Mouse (Mus musculus): ENCODE data around the gene Vkorc1.
"Not testable (repeated sequence)": the region's sequence is repeated elsewhere in the genome, so short reads cannot be mapped to it uniquely, and the experiment has no call there.

Vkorc1 gene

GRCm38 (mm10) chr7:127912938-127913337 lies 17.5 kb upstream of the Vkorc1 start:
- no peak for DNase-seq

DNA sequence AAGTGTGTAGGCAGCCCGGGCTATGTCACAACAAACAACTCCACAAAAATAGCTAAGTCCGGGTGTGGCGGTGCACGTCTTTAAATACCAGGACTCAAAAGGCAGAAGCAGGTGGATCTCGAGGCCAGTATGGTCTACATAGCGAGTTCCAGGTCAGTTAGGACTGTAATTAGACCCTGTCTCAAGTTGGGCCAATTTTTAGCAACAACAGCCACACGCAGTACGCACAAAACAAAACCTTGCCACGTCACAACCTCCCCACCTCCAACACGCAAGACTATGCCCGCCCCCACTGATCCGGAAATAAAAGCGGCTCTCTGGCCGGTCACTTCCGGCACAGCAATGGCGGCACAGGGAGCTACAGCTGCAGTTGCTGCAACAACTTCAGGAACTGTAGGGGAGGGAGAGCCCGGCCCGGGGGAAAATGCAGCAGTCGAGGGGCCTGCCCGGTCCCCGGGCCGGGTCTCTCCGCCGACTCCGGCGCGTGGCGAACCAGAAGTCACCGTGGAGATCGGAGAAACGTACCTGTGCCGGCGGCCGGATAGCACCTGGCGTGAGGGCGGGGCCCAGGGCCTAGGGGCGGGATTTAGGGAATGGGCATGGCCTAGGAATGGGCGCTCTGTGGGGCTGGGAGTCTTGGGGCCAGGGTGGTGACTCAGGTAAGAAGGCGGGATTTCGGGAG lies 16.9 kb upstream of the Vkorc1 start, which contains the start of gene Kat8:
Gene Kat8 (plus strand): TSS at position 327 of the 682 bp plus-strand sequence.
- peak; percentile 83 for DNase-seq

GRCm38 (mm10) chr7:127908656-127909055 lies 13.2 kb upstream of the Vkorc1 start:
- no peak for DNase-seq

DNA sequence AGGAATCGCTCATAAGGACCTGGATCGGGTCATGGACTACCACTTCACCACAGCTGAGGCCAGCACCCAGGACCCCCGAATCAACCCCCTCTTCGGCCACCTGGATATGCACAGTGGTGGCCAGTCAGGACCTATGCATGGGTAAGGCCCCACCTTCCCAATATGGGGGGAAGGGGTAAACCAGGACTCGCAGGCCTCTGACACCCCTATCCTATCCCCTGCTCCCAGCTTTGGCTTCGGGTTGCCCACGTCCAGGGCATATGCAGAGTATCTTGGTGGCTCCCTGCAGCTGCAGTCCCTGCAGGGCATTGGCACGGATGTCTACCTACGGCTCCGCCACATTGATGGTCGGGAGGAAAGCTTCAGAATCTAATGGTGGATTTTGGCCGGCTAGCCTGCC lies 12.5 kb upstream of the Vkorc1 start:
- DNase-seq = no peak

DNA sequence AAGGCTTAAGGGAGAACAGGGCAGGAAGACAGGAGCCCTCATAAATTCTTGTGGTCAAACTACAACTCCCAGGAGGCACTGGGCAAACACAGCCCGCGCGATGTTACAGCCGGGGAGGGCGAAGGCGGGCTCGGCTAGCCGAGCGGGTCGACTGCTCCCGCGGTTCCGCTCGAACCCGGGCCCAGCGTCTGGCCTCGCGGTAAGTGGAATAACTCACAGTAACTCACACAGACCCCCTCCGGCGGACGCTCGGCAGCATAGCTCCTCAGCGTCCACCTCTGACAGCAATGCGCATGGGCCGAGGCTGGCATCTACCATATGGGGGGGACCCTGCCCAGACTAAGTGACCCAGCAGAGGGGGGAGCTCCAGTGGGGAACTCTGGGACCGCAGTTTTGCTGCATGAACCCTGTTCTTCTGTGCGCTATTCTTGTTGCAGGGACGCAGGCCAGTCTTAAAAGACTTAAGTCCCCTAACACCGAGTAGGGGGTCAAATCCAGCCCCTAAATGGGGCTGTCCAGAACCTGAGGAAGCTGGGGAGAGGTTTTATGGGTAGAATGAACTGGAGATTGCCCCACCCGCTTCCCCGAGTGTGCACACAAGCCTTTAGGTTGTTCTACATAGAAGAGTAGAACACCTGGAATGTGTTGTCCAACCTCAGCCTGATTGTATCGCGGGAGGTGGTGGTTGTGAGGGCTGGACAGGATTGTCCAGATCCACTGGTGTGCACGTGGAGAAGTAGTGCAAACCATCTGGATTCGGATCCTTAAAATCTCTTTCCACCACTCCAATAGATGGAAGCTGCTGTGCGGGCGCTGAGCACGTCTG lies 8.8 kb upstream of the Vkorc1 start, which contains the start of gene Bckdk:
Gene Bckdk (plus strand): TSS at position 112 of the 826 bp plus-strand sequence.
- DNase-seq = peak; percentile 80

- DNase-seq = no peak
Observed at GRCm38 (mm10) chr7:127901772-127902171, 6.4 kb upstream of the Vkorc1 start.

GRCm38 (mm10) chr7:127899997-127900396 lies 4.6 kb upstream of the Vkorc1 start:
- DNase-seq = no peak

GRCm38 (mm10) chr7:127898179-127898956 lies 3.0 kb upstream of the Vkorc1 start:
- DNase-seq = no peak

DNA sequence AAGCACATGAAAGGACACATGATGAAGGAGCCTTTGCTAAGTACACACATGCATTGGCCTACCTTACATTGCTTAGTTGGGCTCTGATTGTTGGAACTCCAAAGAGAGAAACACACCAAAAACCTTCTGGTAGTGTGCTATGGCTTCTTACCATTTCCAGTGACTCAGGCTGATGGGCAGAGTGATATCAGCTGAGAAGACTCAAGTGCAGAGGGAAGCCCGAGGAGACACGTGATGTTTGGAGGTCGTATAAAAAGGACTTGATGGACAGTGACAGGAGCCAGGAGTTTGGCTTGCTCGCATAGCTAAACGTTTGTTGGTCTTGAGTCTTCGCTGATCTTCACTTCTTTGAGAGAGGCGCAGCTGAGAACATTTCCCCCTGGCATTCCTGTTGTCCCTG lies 2.1 kb upstream of the Vkorc1 start:
- DNase-seq = no peak

- DNase-seq = peak; percentile 69
Observed at GRCm38 (mm10) chr7:127896384-127896783, 967 bp upstream of the Vkorc1 start.

GRCm38 (mm10) chr7:127895891-127896290 lies 474 bp upstream of the Vkorc1 start:
- not testable (repeated sequence) for DNase-seq

- DNase-seq = no peak
Observed at GRCm38 (mm10) chr7:127894480-127894879, 937 bp downstream of the Vkorc1 start.

- no peak for DNase-seq
Observed at GRCm38 (mm10) chr7:127890798-127891197, 4.6 kb downstream of the Vkorc1 start, which contains the start of gene Prss53. TSS of gene Prss53 (minus strand) at chr7:127890970.

DNA sequence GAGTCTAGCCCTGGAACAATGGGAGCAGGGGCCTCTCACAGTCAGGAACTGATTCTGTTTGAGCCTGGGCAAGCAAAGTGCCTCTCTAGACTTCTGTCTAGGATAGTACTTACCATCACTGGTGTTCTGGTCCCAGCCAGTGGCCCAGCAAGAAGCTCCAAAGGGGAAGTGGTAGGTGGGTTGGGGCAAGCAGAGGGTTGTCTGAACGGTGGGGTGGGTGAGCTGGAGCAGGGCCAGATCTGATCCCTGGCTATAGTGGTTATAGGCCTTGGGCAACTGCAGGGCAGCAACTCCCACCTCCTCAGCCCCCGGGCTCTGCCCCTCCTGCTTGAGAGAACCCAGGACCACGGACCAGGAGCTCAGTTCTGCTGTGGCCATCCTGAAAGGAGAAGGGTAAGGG lies 6.6 kb downstream of the Vkorc1 start:
- no peak for DNase-seq

- no peak for DNase-seq
Observed at GRCm38 (mm10) chr7:127887781-127888180, 7.6 kb downstream of the Vkorc1 start.

DNA sequence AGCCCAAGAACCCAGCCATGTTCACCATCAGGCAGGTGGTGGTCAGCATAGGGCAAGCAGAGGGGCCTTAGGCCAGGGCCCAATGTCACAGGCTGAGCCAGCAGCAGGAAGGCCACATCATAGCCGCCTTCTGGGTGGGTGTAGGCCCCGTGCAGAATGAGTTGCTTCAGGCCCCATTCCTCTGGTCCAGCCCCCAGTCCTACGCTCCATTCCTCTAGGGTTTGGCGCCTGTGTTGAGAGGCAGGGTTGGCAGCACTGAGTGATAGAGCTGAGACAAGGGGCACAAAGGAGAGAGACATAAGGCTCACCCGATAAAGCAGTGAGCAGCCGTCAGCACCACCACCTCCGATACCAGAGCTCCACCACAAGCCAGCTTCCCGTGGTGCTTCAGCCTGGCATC lies 8.2 kb downstream of the Vkorc1 start:
- DNase-seq = no peak

DNA sequence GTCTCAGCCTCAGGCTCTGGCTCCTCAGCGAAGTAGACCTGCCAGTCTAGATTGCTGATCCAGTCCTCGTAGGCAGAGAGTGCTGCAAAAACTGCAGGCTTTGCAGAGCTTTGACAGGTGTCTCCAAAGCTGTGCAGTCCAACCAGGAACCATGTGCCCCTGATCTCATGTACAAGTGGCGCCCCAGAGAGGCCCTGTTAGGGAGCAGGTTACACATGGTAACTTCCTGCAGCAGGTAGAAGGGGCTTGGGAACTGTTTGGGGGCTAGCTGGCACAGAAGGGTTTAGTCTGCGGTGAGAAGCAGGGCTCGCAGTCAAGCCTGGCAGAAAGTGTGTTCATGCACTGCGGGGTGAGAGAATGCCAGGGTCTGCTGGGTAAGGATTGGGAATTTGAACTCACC lies 8.9 kb downstream of the Vkorc1 start:
- no peak for DNase-seq

- DNase-seq = no peak
Observed at GRCm38 (mm10) chr7:127885951-127886350, 9.5 kb downstream of the Vkorc1 start.

- DNase-seq = no peak
Observed at GRCm38 (mm10) chr7:127880431-127880830, 15.0 kb downstream of the Vkorc1 start.

DNA sequence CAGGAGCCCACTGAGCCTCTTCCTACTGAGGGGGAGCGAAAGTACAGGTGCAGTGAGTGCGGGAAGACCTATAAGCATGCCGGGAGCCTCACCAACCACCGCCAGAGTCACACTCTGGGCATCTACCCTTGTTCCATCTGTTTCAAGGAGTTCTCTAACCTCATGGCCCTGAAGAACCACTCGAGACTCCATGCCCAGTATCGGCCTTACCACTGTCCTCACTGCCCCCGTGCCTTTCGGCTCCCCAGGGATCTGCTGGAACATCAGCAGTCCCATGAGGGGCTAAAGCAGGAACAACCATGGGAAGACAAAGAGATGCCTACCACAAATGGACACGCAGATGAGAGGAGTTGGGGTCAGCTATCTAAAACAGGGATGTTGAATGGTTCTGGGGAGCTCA lies 16.1 kb downstream of the Vkorc1 start:
- no peak for DNase-seq

DNA sequence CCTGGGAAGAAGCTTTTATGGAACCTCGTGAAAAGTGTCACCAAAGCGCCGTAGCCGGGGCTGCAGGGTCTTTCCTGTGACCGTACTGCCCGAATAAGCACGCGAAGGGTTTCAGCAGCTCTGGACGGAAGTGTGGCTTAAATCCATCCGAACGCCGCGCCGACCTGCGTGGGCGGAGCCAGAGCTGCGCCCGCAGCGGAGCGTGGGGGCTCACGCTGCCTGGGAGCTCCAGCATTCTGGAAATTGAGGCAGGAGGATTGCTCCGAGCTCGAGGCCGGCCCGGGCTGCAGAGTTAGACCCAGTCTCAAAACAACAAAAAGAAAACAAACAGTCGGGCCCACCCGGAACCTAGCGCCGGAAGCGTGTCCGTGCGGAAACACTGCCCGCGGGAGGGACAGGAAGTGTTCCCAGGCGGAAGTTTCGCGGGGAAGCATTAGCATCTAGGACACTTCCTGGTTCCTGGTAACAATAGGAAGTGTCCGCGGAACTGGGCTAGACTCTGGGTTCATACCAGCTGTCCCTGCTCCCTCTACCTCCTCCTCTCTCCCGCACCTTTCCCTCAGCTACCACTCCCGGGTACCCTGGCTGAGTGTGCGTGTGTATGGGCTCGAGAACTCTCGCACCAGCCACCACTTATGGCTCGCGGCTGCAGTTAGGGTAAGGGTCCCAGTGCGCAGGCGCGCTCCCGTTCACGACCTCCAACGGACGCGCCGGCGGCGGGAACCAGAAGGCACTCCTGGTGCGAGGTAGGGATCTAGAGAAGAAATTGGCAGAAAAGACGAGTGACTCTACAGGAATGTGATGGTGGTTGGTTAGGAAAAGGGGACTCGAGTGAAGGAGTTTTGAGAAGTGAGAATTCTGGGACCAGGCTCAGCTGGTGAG lies 18.7 kb downstream of the Vkorc1 start, which contains the start of gene Zfp668:
Gene Zfp668 (minus strand): TSS at position 362 of the 882 bp plus-strand sequence.
- peak; percentile 88 for DNase-seq

GRCm38 (mm10) chr7:127876041-127876466 lies 19.4 kb downstream of the Vkorc1 start, which contains the start of gene Zfp646:
TSS of gene Zfp646 (plus strand) at chr7:127876221.
- DNase-seq = peak; percentile 76
